Mouse (Mus musculus) thymus, adult 2 months (tissue): ENCODE data around the gene Tti1. TPM values are rescaled to one million over a fixed set of nuclear protein-coding genes. Genes with fewer than 3 reads are reported as not detected.

Source experiments
- DNase-seq: peaks from one replicate; pipeline ENCODE4 v3.0.0; 2021
- H3K27ac ChIP-seq: fragments of 200-500 bp; 2 replicates; pipeline ENCODE4 v1.5.1; 2012; ENCODE audit warnings: low read length, control low read depth; ENCODE audit not compliant: control insufficient read depth, insufficient read depth
- H3K27me3 ChIP-seq: fragments of 200-500 bp; 2 replicates; pipeline ENCODE4 v1.6.1; 2012; ENCODE audit warnings: mild to moderate bottlenecking, low read length, moderate library complexity, mixed read lengths; ENCODE audit not compliant: control insufficient read depth, insufficient read depth
- H3K36me3 ChIP-seq: fragments of 200-500 bp; 2 replicates; pipeline ENCODE4 v1.6.1; 2012; ENCODE audit warnings: mild to moderate bottlenecking, low read length, moderate library complexity; ENCODE audit not compliant: control insufficient read depth, insufficient read depth
- H3K4me1 ChIP-seq: fragments of 200-500 bp; replicated peaks from 2 replicates; pipeline ENCODE4 v1.6.1; 2012; ENCODE audit warnings: low read length; ENCODE audit not compliant: control insufficient read depth, insufficient read depth
- H3K4me3 ChIP-seq: fragments of 200-500 bp; 2 replicates; pipeline ENCODE4 v1.5.1; 2012; ENCODE audit warnings: mild to moderate bottlenecking, low read length, control low read depth, moderate library complexity; ENCODE audit not compliant: control insufficient read depth, insufficient read depth
- CTCF ChIP-seq: fragments of 200-500 bp; IDR thresholded peaks from 2 replicates; pipeline ENCODE4 v1.5.1; 2012; ENCODE audit warnings: mild to moderate bottlenecking, control low read depth, low read length, moderate library complexity, borderline replicate concordance; ENCODE audit not compliant: control insufficient read depth, poor library complexity, insufficient read depth; ENCODE audit errors: extremely low read depth
- POLR2A ChIP-seq: fragments of 200-500 bp; IDR thresholded peaks from 2 replicates; pipeline ENCODE4 v1.6.1; 2012; ENCODE audit warnings: mild to moderate bottlenecking, low read length, control low read depth, moderate library complexity; ENCODE audit not compliant: control insufficient read depth, poor library complexity, insufficient read depth; ENCODE audit errors: extremely low read depth
- WGBS: fragments of 180-500 bp; shearing (Covaris S2); methylation state at CpG from one replicate; pipeline ENCODE4 v1.1.7; 2018; 5-methylcytosine and 5-hydroxymethylcytosine counted together
- polyA plus RNA-seq: library from polyadenylated mRNA; depleted of rRNA; stranded (reverse); fragments of >200 nt; gene quantifications from 2 replicates; pipeline ENCODE4 v1.2.3, GENCODE M21; 2012; rRNA removed

Gene Tti1
- 37.6 and 41.9 TPM in 2 replicates for polyA plus RNA-seq

DNA sequence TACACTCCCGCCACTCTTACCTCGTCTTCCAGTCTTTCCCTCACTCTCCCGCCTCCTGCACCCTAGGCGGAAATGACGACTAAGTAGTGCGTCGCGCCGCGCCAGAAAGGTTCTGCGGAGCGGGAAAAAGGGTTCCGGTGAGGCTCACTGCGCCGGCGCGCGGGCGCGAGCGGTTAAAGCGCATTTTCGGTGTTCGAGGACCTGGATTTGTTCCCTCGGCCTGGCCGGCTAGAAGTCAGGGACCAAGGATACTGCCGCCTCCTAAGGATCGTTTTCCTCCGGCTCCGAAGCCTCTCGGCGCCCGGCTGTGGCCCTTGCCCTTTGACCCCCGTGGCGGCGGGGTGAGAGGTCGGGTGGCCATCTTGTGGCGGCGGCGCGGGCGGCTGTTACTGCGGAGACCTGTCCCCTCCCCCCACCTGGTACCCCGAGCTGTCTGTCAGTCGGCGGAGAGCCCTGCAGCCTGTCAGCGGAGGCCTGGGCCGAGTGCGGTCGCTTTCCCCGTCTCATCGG lies at the start of gene Tti1, which contains the start of gene Rprd1b:
Gene Tti1 (minus strand): TSS at position 80 of the 510 bp plus-strand sequence.
Gene Rprd1b (plus strand): TSS at position 144 of the 510 bp plus-strand sequence.
- TF ChIP-seq CTCF: 0 out of 2 replicates have a peak, but pooled peaks have one; percentile 12
- TF ChIP-seq POLR2A: no peak; the same call in none of the 2 replicates
- H3K27me3 ChIP-seq: no peaks in the 10 kb centered on the region
- peaks cover 11% of the 10 kb centered on the region for H3K4me1 ChIP-seq
- peak within 1 kb of the TSS; percentile 38; the same call in 1 of the 2 replicates for H3K27ac ChIP-seq
- peak within 1 kb of the TSS; percentile 89 for H3K4me3 ChIP-seq
- under 1% methylated on average over 52 of the region's 52 CpGs for WGBS
- peak; percentile 92 for DNase-seq
- no peaks in the 10 kb centered on the region for H3K36me3 ChIP-seq

DNA sequence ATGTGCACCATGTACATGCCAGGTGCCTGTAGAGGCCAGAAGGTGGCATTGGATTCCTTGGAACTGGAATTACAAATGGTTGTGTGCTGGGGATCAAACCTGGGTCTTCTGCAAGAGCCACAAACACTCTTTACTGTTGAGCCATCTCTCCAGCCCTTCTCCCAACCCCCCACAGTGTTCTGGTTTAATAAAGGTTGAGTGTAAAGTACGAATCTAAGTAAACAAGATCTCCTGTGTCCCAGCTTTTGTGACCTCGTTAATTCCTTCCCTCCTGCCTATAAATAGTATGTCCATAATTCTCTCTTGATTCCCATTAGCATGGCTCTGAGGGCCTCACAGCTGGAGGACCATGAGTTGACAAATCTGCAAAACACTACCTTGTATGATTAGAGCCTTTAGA lies 49.7 kb upstream of the Tti1 start:
- DNase-seq: no peak
- H3K36me3 ChIP-seq: peaks cover 21% of the 10 kb centered on the region
- TF ChIP-seq POLR2A: no peak
- no peak overlapping the region for H3K4me3 ChIP-seq
- no peak overlapping the region for H3K27ac ChIP-seq
- WGBS: 95% methylated on average over 2 of the region's 2 CpGs
- H3K27me3 ChIP-seq: no peaks in the 10 kb centered on the region
- no peaks in the 10 kb centered on the region for H3K4me1 ChIP-seq

DNA sequence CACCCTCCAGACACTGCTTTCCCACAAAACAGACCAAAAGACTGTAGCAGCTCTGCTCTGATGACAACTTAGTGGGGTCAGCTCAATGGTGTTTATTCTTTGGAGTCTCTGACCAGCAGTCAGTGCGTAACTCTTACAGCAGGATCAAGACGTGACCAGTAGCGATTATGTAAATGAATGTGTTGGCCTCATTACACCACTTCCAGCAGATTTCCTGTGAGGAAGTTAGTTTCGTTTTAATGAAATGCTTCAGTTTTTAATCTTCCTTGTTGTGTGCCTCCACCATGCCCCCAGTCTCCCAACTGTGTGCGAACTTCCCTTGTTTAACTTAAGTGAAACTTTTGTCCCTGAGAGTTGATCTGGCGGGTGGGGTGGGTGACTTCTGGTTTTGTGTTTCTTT lies 48.5 kb upstream of the Tti1 start:
- TF ChIP-seq POLR2A (no peak), CTCF (no peak)
- Histone ChIP-seq H3K36me3 (peaks cover 34% of the 10 kb centered on the region), H3K27me3 (no peaks in the 10 kb centered on the region)

DNA sequence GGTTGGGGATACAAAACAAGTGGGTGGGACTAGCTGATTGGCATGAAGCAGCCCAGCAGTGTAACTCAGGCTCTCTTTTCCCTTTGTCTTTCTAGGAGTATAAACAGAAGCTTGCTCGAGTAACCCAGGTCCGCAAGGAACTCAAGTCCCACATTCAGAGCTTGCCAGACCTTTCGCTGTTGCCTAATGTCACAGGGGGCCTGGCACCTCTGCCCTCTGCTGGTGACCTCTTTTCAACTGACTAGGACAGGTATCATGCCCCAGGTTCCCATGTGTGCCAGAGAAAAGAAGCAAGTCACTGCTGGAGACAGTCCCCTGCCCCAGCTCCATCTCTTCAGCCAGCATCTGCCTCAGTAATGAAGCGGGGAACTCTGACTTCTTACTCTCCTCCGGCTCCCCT lies 46.6 kb upstream of the Tti1 start:
- H3K27ac ChIP-seq: no peak overlapping the region
- no peak overlapping the region for H3K4me3 ChIP-seq
- no peak for DNase-seq
- no peaks in the 10 kb centered on the region for H3K4me1 ChIP-seq
- H3K36me3 ChIP-seq: peaks cover 51% of the 10 kb centered on the region
- H3K27me3 ChIP-seq: no peaks in the 10 kb centered on the region
- TF ChIP-seq POLR2A (no peak), CTCF (no peak)
- WGBS: 96% methylated on average over 5 of the region's 5 CpGs

More for the DNA sequence above, 48.5 kb upstream of the Tti1 start:
- no peak overlapping the region for H3K4me3 ChIP-seq
- DNase-seq: no peak
- H3K27ac ChIP-seq: no peak overlapping the region
- H3K4me1 ChIP-seq: no peaks in the 10 kb centered on the region
- 89% methylated on average over 6 of the region's 6 CpGs for WGBS

DNA sequence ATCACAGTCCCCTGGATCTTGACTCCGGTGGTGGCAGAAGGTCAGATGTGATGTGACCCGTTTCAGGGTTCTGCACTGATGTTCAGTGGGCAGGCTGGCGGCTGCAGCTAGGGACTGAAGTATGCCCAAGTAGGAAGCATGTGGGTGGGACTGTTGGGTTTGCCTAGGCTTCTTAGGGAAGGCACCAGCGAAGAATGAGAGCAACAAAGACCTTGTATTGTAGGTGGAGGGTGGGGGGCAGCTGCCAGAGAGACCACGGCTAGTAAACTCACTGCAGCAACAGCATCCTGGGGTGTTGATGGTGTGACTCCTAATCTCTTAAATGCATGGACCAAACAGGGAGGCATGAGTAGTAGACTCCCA lies 43.4 kb upstream of the Tti1 start:
- Histone ChIP-seq H3K4me1 (no peaks in the 10 kb centered on the region), H3K4me3 (no peak overlapping the region), H3K27me3 (no peaks in the 10 kb centered on the region), H3K27ac (no peak overlapping the region), H3K36me3 (peaks cover 58% of the 10 kb centered on the region)
- TF ChIP-seq POLR2A: no peak
- TF ChIP-seq CTCF: no peak
- no peak for DNase-seq
- WGBS: 99% methylated on average over 5 of the region's 5 CpGs

DNA sequence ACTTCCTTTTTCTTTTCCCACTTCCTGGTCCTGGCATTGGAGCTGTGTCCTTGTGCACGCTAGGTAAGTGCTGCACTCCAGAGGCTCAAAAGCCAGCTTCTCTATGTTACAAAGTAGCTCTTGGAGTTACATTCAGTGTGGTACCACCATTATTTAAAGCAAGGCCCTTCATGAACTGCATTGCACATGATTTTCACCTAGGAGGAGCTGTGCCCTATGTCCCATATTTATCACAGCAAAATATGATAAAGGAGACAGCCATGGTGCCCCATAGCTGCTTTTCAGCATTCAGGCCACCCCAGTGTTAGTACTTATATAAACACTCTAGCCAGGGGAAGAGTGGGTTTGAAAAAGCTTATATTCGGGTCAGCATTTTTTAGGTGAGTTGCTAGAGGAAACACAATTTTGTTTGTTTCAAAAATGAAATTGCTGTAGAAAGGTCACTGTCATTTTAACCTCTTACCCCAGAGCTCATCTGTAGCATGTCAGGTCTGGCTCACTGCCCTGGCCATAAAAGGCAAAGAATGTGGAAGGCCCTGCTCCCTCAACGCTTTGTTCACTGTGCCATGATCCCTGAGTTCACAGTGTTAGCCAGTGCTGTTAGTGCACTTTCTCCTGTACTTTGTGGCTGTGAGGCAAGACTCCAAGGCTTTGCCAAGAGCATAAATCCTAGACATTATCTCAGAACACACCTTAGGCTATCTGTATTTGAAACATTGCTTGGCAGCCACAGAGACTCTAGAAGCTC lies 42.8 kb upstream of the Tti1 start:
- H3K27ac ChIP-seq: no peak overlapping the region
- no peaks in the 10 kb centered on the region for H3K27me3 ChIP-seq
- H3K4me3 ChIP-seq: no peak overlapping the region
- no peak for TF ChIP-seq CTCF
- TF ChIP-seq POLR2A: no peak
- 95% methylated on average over 3 of the region's 3 CpGs for WGBS
- peaks cover 56% of the 10 kb centered on the region for H3K36me3 ChIP-seq
- H3K4me1 ChIP-seq: no peaks in the 10 kb centered on the region
- DNase-seq: no peak

DNA sequence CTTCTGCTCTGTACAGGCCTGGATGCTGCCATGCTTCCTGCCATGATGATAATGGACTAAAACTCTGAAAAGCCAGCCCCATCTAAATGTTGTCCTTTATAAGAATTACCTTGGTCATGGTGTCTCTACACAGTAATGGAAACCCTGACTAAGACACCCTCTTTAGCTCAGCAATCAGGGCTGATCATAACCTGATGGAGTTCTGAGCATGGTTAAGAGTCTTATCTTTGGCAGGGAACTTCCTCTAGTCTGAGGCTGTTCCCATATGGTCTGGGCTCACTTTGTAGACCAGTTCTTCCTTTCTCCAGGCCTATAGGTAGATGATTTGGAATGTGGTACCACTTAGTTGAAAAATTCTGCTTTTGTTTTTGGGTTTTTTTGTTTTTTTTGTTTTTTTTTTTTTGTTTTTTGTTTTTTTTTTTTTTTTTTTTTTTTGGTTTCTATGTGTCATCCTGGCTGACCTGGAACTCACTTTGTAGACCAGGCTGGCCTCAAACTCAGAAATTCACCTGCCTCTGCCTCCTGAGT lies 40.3 kb upstream of the Tti1 start:
- H3K4me3 ChIP-seq: no peak overlapping the region
- H3K36me3 ChIP-seq: peaks cover 40% of the 10 kb centered on the region
- TF ChIP-seq CTCF (no peak), POLR2A (no peak)
- H3K27ac ChIP-seq: no peak overlapping the region
- H3K27me3 ChIP-seq: no peaks in the 10 kb centered on the region
- H3K4me1 ChIP-seq: no peaks in the 10 kb centered on the region
- no peak for DNase-seq
